Mouse (Mus musculus): ENCODE data around the gene Dpp8. TPM values are rescaled to one million over a fixed set of nuclear protein-coding genes. Genes with fewer than 3 reads are reported as not detected.
"Not testable (repeated sequence)": the region's sequence is repeated elsewhere in the genome, so short reads cannot be mapped to it uniquely, and the experiment has no call there.

Dpp8 gene
- polyA plus RNA-seq, 1 experiment from 2014 or later = 32.5 TPM

DNA sequence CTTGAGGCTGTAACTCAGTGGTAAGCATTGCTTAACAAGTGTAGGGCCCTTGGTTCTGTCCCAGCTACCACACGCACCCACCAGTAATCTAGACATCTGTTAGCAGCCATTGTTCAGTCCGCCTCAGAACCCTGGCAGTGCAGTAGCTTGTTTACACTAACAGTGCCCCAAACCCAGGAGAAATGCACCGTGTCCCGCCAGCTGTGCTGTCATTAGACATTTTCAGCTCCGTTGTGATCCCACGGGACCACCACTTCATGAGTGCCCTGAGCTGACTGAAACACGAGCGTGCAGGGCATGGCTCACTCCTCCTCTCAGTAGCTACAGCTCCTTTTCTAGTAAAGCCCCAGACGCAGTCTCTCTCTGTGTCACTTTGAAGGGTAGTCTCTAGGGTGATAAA is 41.3 kb downstream of the Dpp8 start:
- no peaks in the 10 kb centered on the region for H3K9me3 ChIP-seq
- no peak for ATAC-seq (ENCODE audit: insufficient read depth, low FRiP score, low read depth)
- 66% methylated on average over 9 of the region's 9 CpGs for WGBS
- no peak overlapping the region for H3K4me2 ChIP-seq
- H3K36me3 ChIP-seq = peaks cover 19% of the 10 kb centered on the region
- no peak overlapping the region for H3K9ac ChIP-seq
- no peaks in the 10 kb centered on the region for H3K27me3 ChIP-seq (replicated peaks)
- H3K27ac ChIP-seq = no peak overlapping the region
- H3K4me3 ChIP-seq (replicated peaks) = no peak overlapping the region
- H3K4me1 ChIP-seq = no peaks in the 10 kb centered on the region

DNA sequence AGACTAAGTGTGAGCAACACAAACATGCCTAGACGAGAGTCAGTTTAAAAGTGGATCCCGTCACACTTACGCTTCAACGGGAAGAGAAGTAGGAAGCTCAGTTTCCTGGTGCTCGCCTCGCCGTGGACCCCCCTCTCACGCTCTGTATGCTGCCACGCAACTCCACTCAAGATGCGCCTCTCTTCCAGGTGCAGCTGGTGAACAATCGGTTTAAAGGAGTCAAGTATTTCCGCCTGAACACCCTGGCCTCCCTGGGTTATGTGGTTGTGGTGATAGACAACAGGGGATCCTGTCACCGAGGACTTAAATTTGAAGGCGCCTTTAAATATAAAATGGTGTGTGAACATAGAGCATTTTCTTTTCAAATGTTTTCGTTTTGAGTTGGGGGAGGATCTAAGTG is 42.0 kb downstream of the Dpp8 start:
- 88% methylated on average over 15 of the region's 15 CpGs for WGBS
- no peak for ATAC-seq (ENCODE audit: insufficient read depth, low FRiP score, low read depth)
- no peak overlapping the region for H3K4me3 ChIP-seq (replicated peaks)
- no peaks in the 10 kb centered on the region for H3K9me3 ChIP-seq
- H3K4me2 ChIP-seq = no peak overlapping the region
- no peak overlapping the region for H3K9ac ChIP-seq
- no peaks in the 10 kb centered on the region for H3K4me1 ChIP-seq
- H3K36me3 ChIP-seq = peaks cover 24% of the 10 kb centered on the region
- no peak overlapping the region for H3K27ac ChIP-seq
- H3K27me3 ChIP-seq (replicated peaks) = no peaks in the 10 kb centered on the region

DNA sequence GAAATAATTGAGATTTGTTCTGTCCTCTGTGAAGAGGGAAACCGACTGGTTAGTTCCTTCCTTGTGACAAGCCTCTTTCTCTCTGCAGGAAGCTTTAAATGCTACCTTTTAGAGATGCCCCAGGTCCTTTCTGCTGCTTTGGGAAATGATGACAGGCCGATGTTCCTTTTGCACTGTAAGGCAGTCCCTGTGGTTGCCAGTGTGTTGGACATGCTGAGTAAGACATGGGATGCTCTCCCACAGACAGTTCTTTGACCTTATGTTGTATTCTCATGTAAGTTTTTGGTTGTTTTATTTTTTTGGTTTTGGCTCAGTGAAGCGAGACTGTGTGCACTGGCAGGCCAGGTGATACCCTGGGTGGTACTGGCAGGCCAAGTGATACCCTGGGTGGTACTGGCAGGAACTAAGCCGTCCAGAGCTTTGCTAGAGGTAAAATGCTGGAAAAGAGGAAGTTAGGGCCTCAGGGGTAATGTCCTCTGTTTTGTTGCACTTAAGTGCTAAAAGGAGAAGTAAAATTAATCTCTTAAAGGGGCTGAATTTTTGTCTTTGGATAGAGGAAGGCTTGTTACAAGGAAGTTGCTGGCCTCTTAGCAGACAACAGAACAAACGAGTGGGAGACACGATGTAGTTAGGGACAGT is 42.8 kb downstream of the Dpp8 start:
- Histone ChIP-seq H3K4me2 (no peak overlapping the region), H3K27ac (no peak overlapping the region), H3K9me3 (no peaks in the 10 kb centered on the region), H3K27me3 (replicated peaks) (no peaks in the 10 kb centered on the region), H3K4me1 (no peaks in the 10 kb centered on the region), H3K36me3 (peaks cover 20% of the 10 kb centered on the region), H3K4me3 (replicated peaks) (no peak overlapping the region), H3K9ac (no peak overlapping the region)
- ATAC-seq (ENCODE audit: insufficient read depth, low FRiP score, low read depth) = no peak
- WGBS = 82% methylated on average over 6 of the region's 6 CpGs

DNA sequence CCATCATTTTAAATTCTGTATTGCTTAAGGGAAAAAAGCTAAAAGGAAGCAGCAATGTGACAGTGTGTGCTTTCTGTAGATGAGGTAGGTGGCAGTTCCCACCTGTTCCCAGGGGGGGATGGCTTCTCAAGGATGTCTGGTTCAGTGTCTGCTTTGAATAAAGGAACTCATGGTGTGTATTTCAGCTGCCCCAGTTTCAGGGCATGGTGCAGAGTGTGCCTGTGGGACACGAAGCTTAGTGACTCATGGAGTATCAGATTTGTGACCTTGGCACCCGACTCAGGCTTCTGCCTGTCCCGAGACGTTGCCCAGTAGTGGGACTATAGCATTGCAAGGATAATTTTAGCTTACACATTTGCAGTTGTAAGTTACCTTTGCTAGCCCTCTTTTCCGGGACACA is 45.3 kb downstream of the Dpp8 start:
- Histone ChIP-seq H3K4me3 (replicated peaks) (no peak overlapping the region), H3K9ac (no peak overlapping the region), H3K9me3 (no peaks in the 10 kb centered on the region), H3K36me3 (peaks cover 24% of the 10 kb centered on the region), H3K27ac (no peak overlapping the region), H3K27me3 (replicated peaks) (no peaks in the 10 kb centered on the region), H3K4me1 (no peaks in the 10 kb centered on the region), H3K4me2 (no peak overlapping the region)
- no peak for ATAC-seq (ENCODE audit: insufficient read depth, low FRiP score, low read depth)
- 86% methylated on average over 5 of the region's 5 CpGs for WGBS

DNA sequence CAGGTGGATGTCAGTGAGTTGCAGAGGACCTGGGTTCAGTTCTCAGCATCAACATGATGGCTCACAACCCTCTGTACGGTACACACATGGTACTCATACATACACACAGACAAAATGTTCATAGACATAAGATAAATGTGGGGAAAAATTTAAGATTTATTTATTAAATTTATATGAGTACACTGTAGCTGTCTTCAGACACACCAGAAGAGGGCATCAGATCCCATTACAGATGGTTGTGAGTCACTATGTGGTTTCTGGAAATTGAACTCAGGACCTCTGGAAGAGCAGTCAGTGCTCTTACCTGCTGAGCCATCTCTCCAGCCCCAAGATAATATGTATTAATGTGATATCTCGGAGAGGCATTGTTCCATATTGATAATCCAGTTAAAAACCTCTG is 47.9 kb downstream of the Dpp8 start:
- H3K9me3 ChIP-seq; H3K4me1 ChIP-seq; H3K4me2 ChIP-seq; ATAC-seq (ENCODE audit: insufficient read depth, low FRiP score, low read depth); H3K4me3 ChIP-seq (replicated peaks); H3K27ac ChIP-seq; H3K9ac ChIP-seq; H3K27me3 ChIP-seq (replicated peaks): not testable (repeated sequence)
- 91% methylated on average over 2 of the region's 2 CpGs for WGBS
- H3K36me3 ChIP-seq = peaks cover 34% of the 10 kb centered on the region

DNA sequence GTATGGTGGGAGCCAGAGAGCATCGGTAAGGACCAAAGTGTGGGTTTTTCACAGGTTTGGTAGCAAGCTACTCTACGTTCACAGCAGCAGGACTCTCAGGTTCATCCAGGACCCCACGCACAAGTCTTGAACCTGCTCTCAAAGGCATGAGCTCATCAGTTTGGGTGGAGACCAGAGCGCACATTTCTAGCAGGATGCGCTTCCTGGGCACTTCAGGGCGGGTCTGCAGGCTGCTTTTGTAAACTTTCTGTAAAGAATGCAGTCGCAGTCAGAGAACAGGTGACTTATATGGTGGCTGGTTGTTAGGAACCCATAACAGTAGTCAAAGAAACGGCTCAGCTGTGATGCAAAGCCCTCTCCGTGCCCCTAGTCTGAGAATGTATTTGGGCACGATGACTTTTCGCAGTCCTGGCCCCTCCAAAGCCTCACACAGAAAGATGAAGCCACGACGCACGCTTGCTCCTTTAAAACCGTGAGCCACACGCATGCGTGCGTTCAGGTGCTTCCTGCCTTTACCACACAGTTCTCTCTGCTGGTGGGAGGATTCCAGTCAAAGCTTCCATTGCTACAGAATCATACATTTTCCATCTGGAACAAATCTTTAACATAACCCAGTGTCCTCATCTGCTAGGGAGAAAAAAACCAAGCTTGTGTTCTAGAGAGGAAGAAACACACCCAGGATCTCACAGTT is 51.0 kb downstream of the Dpp8 start:
- ATAC-seq (ENCODE audit: insufficient read depth, low FRiP score, low read depth) = no peak

DNA sequence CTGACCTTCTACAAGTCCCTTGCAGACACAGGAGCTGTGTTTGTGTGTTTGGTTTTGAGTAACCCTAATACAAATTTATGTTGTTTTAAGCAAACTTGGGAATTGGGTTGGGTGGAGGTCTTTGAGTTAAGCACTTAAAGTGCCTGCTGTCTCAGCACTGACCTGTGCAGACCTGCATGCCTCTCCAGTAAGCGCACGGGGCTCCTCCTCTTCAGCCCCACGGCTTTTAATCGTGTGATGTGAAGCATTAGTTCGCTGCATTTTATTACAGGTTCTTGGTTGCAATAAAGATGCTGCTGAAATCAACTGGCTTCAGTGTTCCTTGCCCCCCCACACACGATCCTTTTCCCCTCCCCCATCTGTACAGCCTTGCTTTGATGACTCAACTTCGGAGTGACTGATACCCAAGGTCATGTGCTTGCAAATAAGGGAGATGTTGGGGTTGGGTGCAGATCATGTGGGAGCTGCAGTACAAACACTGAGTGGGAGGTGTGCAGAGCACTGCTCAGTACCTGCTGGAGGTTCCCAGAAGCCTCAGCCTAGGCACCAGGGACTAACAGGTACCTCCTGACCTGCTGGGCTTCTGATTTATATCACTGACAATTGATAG is 52.1 kb downstream of the Dpp8 start:
- peak; percentile 86; the same call in 1 of the 2 replicates for ATAC-seq (ENCODE audit: insufficient read depth, low FRiP score, low read depth)
- 63% methylated on average over 7 of the region's 7 CpGs for WGBS
- H3K4me2 ChIP-seq = no peak overlapping the region
- no peak overlapping the region for H3K4me3 ChIP-seq (replicated peaks)
- H3K4me1 ChIP-seq = no peaks in the 10 kb centered on the region
- H3K27me3 ChIP-seq (replicated peaks) = no peaks in the 10 kb centered on the region
- no peaks in the 10 kb centered on the region for H3K9me3 ChIP-seq
- H3K36me3 ChIP-seq = peaks cover 21% of the 10 kb centered on the region
- H3K9ac ChIP-seq = no peak overlapping the region
- H3K27ac ChIP-seq = no peak overlapping the region; the same call in 1 of the 2 replicates

More for the DNA sequence above, 51.0 kb downstream of the Dpp8 start:
- H3K4me2 ChIP-seq = no peak overlapping the region
- no peaks in the 10 kb centered on the region for H3K4me1 ChIP-seq
- H3K27me3 ChIP-seq (replicated peaks) = no peaks in the 10 kb centered on the region
- no peak overlapping the region for H3K27ac ChIP-seq
- no peaks in the 10 kb centered on the region for H3K9me3 ChIP-seq
- H3K4me3 ChIP-seq (replicated peaks) = no peak overlapping the region
- H3K36me3 ChIP-seq = peaks cover 29% of the 10 kb centered on the region
- no peak overlapping the region for H3K9ac ChIP-seq
- WGBS = 85% methylated on average over 18 of the region's 18 CpGs

DNA sequence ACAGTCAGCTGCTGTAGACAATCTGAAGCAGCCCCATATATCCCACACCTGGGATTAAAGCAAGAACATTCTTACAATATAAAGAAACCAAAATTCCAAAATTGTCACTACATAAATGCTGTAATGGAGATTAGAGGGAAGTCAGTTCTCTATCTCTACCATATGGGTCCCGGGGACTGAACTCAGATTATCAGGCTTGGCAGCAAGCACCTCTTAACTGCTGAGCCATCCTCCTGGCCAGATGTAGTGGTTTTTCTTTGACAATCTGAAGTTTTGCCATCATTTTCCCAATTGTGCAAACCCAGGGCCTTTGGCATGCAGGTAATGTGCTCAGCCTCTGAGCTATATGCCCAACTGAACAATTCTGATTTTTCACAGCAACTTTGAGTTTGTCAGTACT is 53.1 kb downstream of the Dpp8 start:
- H3K27ac ChIP-seq = no peak overlapping the region
- no peak overlapping the region for H3K4me2 ChIP-seq
- H3K9ac ChIP-seq = no peak overlapping the region
- no peak for ATAC-seq (ENCODE audit: insufficient read depth, low FRiP score, low read depth)
- H3K4me1 ChIP-seq = no peaks in the 10 kb centered on the region
- no peaks in the 10 kb centered on the region for H3K9me3 ChIP-seq
- 81% methylated on average over 1 of the region's 1 CpGs for WGBS
- H3K4me3 ChIP-seq (replicated peaks) = no peak overlapping the region
- H3K36me3 ChIP-seq = peaks cover 21% of the 10 kb centered on the region
- no peaks in the 10 kb centered on the region for H3K27me3 ChIP-seq (replicated peaks)

DNA sequence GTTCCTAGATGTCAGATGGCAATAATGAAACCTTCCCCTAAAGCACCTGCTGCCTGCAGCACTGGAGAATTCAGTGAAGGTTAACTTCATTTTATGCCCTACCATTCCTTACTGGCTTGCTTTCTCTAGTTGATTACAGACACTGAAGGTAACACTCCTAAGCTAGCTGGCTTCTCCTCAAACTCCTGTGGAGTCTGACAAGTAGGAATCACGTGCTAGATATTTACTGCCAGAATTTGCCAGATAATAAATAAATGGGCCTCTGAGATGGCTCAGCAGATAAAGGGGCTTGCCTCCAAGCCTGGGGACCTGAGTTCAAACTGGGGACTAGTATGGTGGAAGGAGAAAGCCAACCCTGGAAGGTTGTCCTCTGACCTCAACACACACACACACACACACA is 54.6 kb downstream of the Dpp8 start:
- Histone ChIP-seq H3K4me2 (no peak overlapping the region), H3K36me3 (peaks cover 14% of the 10 kb centered on the region; the same call in 1 of the 2 replicates), H3K4me1 (no peaks in the 10 kb centered on the region), H3K4me3 (replicated peaks) (no peak overlapping the region), H3K9ac (no peak overlapping the region), H3K9me3 (no peaks in the 10 kb centered on the region), H3K27me3 (replicated peaks) (no peaks in the 10 kb centered on the region), H3K27ac (no peak overlapping the region)
- ATAC-seq (ENCODE audit: insufficient read depth, low FRiP score, low read depth) = no peak
- WGBS = 36% methylated on average over 1 of the region's 1 CpGs

DNA sequence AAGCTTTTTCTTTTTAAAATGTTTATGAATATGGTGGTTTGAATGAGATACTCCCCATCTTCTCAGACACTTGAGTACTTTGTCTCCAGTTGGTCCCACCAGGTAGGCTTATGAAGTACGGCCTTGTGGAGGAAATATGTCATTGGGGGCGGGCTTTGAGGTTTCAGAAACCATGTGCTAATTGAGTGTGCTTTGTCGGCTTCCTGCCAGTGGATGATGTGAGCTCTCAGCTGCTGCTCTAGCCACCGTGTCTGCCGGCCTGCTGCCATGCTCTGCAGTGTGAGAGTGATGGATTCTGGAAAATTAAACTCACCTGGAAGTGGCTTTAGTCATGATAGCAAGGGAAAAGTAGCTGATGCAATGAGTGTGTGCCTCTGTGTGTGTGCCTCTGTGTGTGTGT is 55.3 kb downstream of the Dpp8 start:
- Histone ChIP-seq H3K27me3 (replicated peaks) (no peaks in the 10 kb centered on the region), H3K9ac (no peak overlapping the region), H3K36me3 (peaks cover 10% of the 10 kb centered on the region; the same call in 1 of the 2 replicates), H3K9me3 (no peaks in the 10 kb centered on the region), H3K4me2 (no peak overlapping the region), H3K27ac (no peak overlapping the region), H3K4me3 (replicated peaks) (no peak overlapping the region), H3K4me1 (no peaks in the 10 kb centered on the region)
- 39% methylated on average over 5 of the region's 5 CpGs for WGBS
- ATAC-seq (ENCODE audit: insufficient read depth, low FRiP score, low read depth) = no peak

DNA sequence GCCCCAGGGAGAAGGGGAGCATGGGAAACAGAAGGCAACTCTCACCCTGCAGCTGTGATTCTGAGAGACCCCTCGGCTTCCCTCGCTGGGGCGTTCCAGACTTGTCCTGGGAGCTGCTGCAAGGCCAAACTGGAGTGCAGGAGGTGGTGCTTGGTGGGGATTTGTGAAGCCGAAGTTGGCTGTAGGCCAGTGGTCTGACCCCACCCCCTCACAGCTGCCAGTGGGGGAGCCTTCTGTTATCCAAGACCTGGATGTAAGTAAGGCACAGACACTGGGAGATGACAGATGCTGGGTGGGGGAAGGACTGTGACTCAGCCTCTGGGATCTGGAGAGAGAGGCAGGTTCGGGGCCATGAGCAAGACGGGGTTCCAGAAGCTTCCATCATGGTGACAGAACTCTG is 62.0 kb downstream of the Dpp8 start:
- Histone ChIP-seq H3K27ac (peak overlapping the region; percentile 51; the same call in 1 of the 2 replicates), H3K4me3 (replicated peaks) (no peak overlapping the region), H3K36me3 (no peaks in the 10 kb centered on the region), H3K4me2 (0 out of 2 replicates have a peak overlapping the region, but pooled peaks have one; percentile 14), H3K9me3 (no peaks in the 10 kb centered on the region), H3K4me1 (peaks cover 9% of the 10 kb centered on the region), H3K9ac (no peak overlapping the region), H3K27me3 (replicated peaks) (no peaks in the 10 kb centered on the region)
- WGBS = 11% methylated on average over 6 of the region's 6 CpGs
- ATAC-seq (ENCODE audit: insufficient read depth, low FRiP score, low read depth) = peak; percentile 67; the same call in 1 of the 2 replicates

DNA sequence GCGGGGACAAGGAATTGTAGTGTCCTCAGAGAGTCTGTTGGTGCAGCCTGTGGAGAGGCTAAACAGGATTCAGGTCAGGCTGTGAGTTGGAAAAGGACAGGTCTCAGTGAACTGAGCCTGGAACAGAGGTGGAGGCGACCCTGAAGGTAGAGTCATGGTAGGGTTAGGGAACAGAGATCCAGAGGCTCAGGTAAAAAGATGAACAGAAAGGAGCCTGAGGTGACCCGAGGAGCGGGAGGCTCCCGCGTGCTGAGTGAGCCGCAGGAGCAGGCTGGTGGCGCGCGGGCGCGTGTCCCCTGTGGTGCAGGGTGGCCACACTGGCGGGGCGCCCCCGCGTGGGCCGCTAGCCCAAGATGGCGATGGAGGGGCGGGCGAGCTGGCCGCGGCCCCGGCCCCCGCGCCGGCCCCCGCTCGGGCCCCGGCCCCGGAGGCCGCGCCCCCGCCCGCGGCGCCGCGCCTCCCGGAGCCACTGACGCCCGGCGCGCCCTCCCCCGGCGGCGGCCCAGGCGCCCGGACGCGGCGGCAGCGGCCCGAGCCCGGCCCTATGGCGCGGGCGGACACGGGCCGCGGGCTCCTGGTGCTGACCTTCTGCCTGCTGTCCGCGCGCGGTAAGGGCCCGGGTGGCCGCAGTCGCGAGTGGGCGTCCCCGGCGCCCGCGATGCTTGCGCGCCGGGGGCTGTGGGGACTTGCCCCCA is 68.9 kb downstream of the Dpp8 start, which contains the start of gene Igdcc4:
Gene Igdcc4, plus strand, starts transcription at position 496 of the 695 bp plus-strand sequence.
- Histone ChIP-seq H3K27me3 (replicated peaks) (no peaks in the 10 kb centered on the region), H3K27ac (peak within 1 kb of the TSS; percentile 91), H3K9me3 (no peaks in the 10 kb centered on the region), H3K4me3 (replicated peaks) (peak within 1 kb of the TSS; percentile 82), H3K9ac (peak within 1 kb of the TSS; percentile 82), H3K4me2 (peak within 1 kb of the TSS; percentile 95), H3K4me1 (peaks cover 20% of the 10 kb centered on the region; the same call in 1 of the 2 replicates), H3K36me3 (no peaks in the 10 kb centered on the region)
- peak; percentile 6; the same call in 1 of the 2 replicates for ATAC-seq (ENCODE audit: insufficient read depth, low FRiP score, low read depth)
- 2% methylated on average over 49 of the region's 76 CpGs for WGBS
